Mouse (Mus musculus) stomach, embryonic 14.5 days (tissue): ENCODE data around the gene Inhbe. TPM values are rescaled to one million over a fixed set of nuclear protein-coding genes. Genes with fewer than 3 reads are reported as not detected.
A peak's percentile ranks its signal among the peaks of the same experiment; 100 is the strongest.
"Not testable (repeated sequence)": the region's sequence is repeated elsewhere in the genome, so short reads cannot be mapped to it uniquely, and the experiment has no call there.

Experiments
- ATAC-seq: fragments of 200-750 bp; cut with Nextera tagmentation; 2 replicates; pipeline ENCODE4 v1.8.0; 2017; ENCODE audit warnings: low read depth, moderate TSS enrichment; ENCODE audit not compliant: insufficient number of reproducible peaks, insufficient read depth, low FRiP score
- H3K27ac ChIP-seq: fragments of 300-500 bp; sonication (generic); 2 replicates; pipeline ENCODE4 v1.5.1; 2014; ENCODE audit warnings: mild to moderate bottlenecking, low read length, moderate library complexity, mixed read lengths
- H3K27me3 ChIP-seq: fragments of 300-500 bp; sonication (generic); 2 replicates; pipeline ENCODE4 v1.6.1; 2014; ENCODE audit warnings: low read length, control low read depth, mixed read lengths; ENCODE audit not compliant: control insufficient read depth, insufficient read depth
- H3K36me3 ChIP-seq: fragments of 300-500 bp; sonication (generic); 2 replicates; pipeline ENCODE4 v1.6.1; 2014; ENCODE audit warnings: mild to moderate bottlenecking, control low read depth, low read length, moderate library complexity, mixed read lengths; ENCODE audit not compliant: control insufficient read depth, insufficient read depth
- H3K4me1 ChIP-seq: fragments of 300-500 bp; sonication (generic); 2 replicates; pipeline ENCODE4 v1.6.1; 2014; ENCODE audit warnings: low read length, control low read depth, mixed read lengths; ENCODE audit not compliant: control insufficient read depth, insufficient read depth
- H3K4me2 ChIP-seq: fragments of 300-500 bp; sonication (generic); replicated peaks from 2 replicates; pipeline ENCODE4 v1.6.1; 2014; ENCODE audit warnings: low read depth, low read length, control low read depth
- H3K4me3 ChIP-seq: fragments of 300-500 bp; sonication (generic); 2 replicates; pipeline ENCODE4 v1.5.1; 2014; ENCODE audit warnings: low read depth, low read length, control low read depth
- H3K9ac ChIP-seq: fragments of 300-500 bp; sonication (generic); replicated peaks from 2 replicates; pipeline ENCODE4 v1.6.1; 2014; ENCODE audit warnings: low read depth, mild to moderate bottlenecking, control low read depth, low read length, moderate library complexity, mixed read lengths
- H3K9me3 ChIP-seq: fragments of 300-500 bp; sonication (generic); 2 replicates; pipeline ENCODE4 v1.6.1; 2016; ENCODE audit warnings: low read depth, low read length, control low read depth; ENCODE audit not compliant: control insufficient read depth
- WGBS: fragments of 180-500 bp; shearing (Covaris S2); extraction: QIAGEN DNeasy Blood & Tissue Kit; methylation state at CpG from one replicate; pipeline ENCODE4 v1.1.7; 2014; 5-methylcytosine and 5-hydroxymethylcytosine counted together
- polyA plus RNA-seq: library from polyadenylated mRNA; unstranded; fragments of >200 nt; fragmentation: Nextera tagmentation; extraction: Ambion mirVana; gene quantifications from 2 replicates; pipeline ENCODE4 v1.2.1, GENCODE M21; 2014

Gene Inhbe
- polyA plus RNA-seq, 1 experiment from 2014 or later = not detected

- H3K9ac ChIP-seq = not testable (repeated sequence)
- 91% methylated on average over 5 of the region's 5 CpGs for WGBS
These were observed 40.7 kb downstream of the Inhbe start for GRCm38 (mm10) chr10:127313516-127313915.

GRCm38 (mm10) chr10:127312858-127313257 is 41.4 kb downstream of the Inhbe start:
- Histone ChIP-seq H3K4me1 (peaks cover 7% of the 10 kb centered on the region; the same call in 1 of the 2 replicates), H3K36me3 (peaks cover 12% of the 10 kb centered on the region), H3K4me3 (no peak overlapping the region), H3K27me3 (no peaks in the 10 kb centered on the region), H3K9ac (no peak overlapping the region), H3K9me3 (no peaks in the 10 kb centered on the region), H3K4me2 (no peak overlapping the region), H3K27ac (no peak overlapping the region)
- no peak for ATAC-seq
- 72% methylated on average over 4 of the region's 4 CpGs for WGBS

More at GRCm38 (mm10) chr10:127313516-127313915, 40.7 kb downstream of the Inhbe start:
- not testable (repeated sequence) for H3K4me2 ChIP-seq, H3K27me3 ChIP-seq, H3K4me1 ChIP-seq, ATAC-seq, H3K4me3 ChIP-seq, H3K9me3 ChIP-seq, H3K36me3 ChIP-seq, H3K27ac ChIP-seq

- 3% methylated on average over 4 of the region's 4 CpGs for WGBS
- Histone ChIP-seq H3K4me1 (peaks cover 7% of the 10 kb centered on the region; the same call in 1 of the 2 replicates), H3K4me2 (peak overlapping the region; percentile 83), H3K27me3 (no peaks in the 10 kb centered on the region), H3K9ac (peak overlapping the region; percentile 64; the same call in 1 of the 2 replicates), H3K4me3 (peak overlapping the region; percentile 78), H3K9me3 (no peaks in the 10 kb centered on the region), H3K27ac (peak overlapping the region; percentile 67), H3K36me3 (peaks cover 18% of the 10 kb centered on the region)
- ATAC-seq = peak; percentile 19; the same call in 1 of the 2 replicates
These were observed 41.9 kb downstream of the Inhbe start for GRCm38 (mm10) chr10:127312356-127312676.

- Histone ChIP-seq H3K4me2 (peak within 1 kb of the TSS; percentile 83), H3K27me3 (no peaks in the 10 kb centered on the region), H3K4me3 (peak within 1 kb of the TSS; percentile 78), H3K9ac (peak within 1 kb of the TSS; percentile 64), H3K27ac (peak within 1 kb of the TSS; percentile 67), H3K9me3 (no peaks in the 10 kb centered on the region), H3K4me1 (peaks cover 7% of the 10 kb centered on the region; the same call in 1 of the 2 replicates), H3K36me3 (peaks cover 23% of the 10 kb centered on the region)
- under 1% methylated on average over 65 of the region's 65 CpGs for WGBS
- ATAC-seq = peak; percentile 96
These were observed 42.5 kb downstream of the Inhbe start, which contains the start of gene Mars for GRCm38 (mm10) chr10:127311476-127312355. TSS of gene Mars (minus strand) at chr10:127311786.

GRCm38 (mm10) chr10:127310523-127311475 is 43.4 kb downstream of the Inhbe start:
- peaks cover 26% of the 10 kb centered on the region for H3K36me3 ChIP-seq
- H3K9me3 ChIP-seq = no peaks in the 10 kb centered on the region
- peak overlapping the region; percentile 78 for H3K4me3 ChIP-seq
- peak; percentile 39; the same call in 1 of the 2 replicates for ATAC-seq
- no peaks in the 10 kb centered on the region for H3K27me3 ChIP-seq
- peaks cover 7% of the 10 kb centered on the region; the same call in 1 of the 2 replicates for H3K4me1 ChIP-seq
- peak overlapping the region; percentile 73 for H3K4me2 ChIP-seq
- peak overlapping the region; percentile 64 for H3K9ac ChIP-seq
- WGBS = 37% methylated on average over 23 of the region's 23 CpGs
- peak overlapping the region; percentile 58; the same call in 1 of the 2 replicates for H3K27ac ChIP-seq

- 88% methylated on average over 3 of the region's 3 CpGs for WGBS
- H3K27me3 ChIP-seq, ATAC-seq: not testable (repeated sequence)
These were observed 45.0 kb downstream of the Inhbe start for GRCm38 (mm10) chr10:127309167-127309566.

GRCm38 (mm10) chr10:127303136-127303535 is 51.1 kb downstream of the Inhbe start:
- H3K9ac ChIP-seq = no peak overlapping the region
- H3K4me3 ChIP-seq = no peak overlapping the region
- WGBS = 90% methylated on average over 11 of the region's 11 CpGs
- H3K4me1 ChIP-seq = no peaks in the 10 kb centered on the region
- peaks cover 75% of the 10 kb centered on the region for H3K36me3 ChIP-seq
- H3K27ac ChIP-seq = no peak overlapping the region
- no peak for ATAC-seq
- no peaks in the 10 kb centered on the region for H3K9me3 ChIP-seq
- H3K4me2 ChIP-seq = no peak overlapping the region
- no peaks in the 10 kb centered on the region for H3K27me3 ChIP-seq

More at GRCm38 (mm10) chr10:127309167-127309566, 45.0 kb downstream of the Inhbe start:
- H3K4me2 ChIP-seq, H3K4me1 ChIP-seq, H3K27ac ChIP-seq, H3K9ac ChIP-seq, H3K9me3 ChIP-seq, H3K4me3 ChIP-seq: not testable (repeated sequence)
- H3K36me3 ChIP-seq = peaks cover 37% of the 10 kb centered on the region

- peaks cover 79% of the 10 kb centered on the region for H3K36me3 ChIP-seq
These were observed 53.9 kb downstream of the Inhbe start for GRCm38 (mm10) chr10:127300361-127300760.

More at GRCm38 (mm10) chr10:127300361-127300760, 53.9 kb downstream of the Inhbe start:
- Histone ChIP-seq H3K4me2 (no peak overlapping the region), H3K9me3 (no peaks in the 10 kb centered on the region), H3K4me1 (no peaks in the 10 kb centered on the region), H3K27ac (no peak overlapping the region), H3K9ac (no peak overlapping the region), H3K4me3 (no peak overlapping the region), H3K27me3 (no peaks in the 10 kb centered on the region)
- no peak for ATAC-seq
- 92% methylated on average over 6 of the region's 6 CpGs for WGBS
